Mouse (Mus musculus): ENCODE data around the gene Ost4. TPM values are rescaled to one million over a fixed set of nuclear protein-coding genes. Genes with fewer than 3 reads are reported as not detected.

Ost4 gene
- polyA plus RNA-seq (2012; rRNA removed; ENCODE audit: low replicate concordance), result 171 and 178 TPM in 2 replicates

DNA sequence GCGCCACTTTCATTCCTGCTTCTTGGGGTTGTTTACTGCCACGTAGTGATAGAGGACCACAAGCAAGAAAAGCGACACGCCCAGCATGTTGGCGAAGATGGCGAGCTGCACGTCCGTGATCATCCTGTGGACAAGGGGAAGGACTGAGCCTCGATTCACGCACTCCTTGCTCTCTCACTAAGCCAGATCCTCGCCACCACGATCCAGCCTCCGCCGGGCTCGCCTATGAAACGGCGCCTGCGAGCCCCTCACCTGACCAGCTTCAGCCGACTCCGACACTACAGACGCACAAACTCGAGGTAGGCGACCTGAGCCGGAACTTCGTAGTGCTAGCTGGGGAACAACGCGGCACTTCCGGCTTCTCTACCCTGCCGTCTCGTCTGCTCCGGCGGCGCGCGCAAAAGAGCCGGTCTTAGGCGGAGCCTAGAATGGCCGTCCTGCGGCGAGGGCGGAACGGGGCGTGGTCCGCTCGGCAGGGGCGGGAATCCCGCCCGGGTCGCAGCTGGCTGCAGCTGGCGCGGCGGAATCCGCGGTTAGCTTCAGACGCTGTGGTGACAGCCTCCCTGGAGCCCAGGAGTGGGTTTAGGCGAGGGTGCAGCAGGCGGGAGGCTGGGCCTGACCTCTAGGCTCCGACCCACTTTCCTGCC is at the start of gene Ost4:
Gene Ost4 (minus strand): TSS at position 376 of the 647 bp plus-strand sequence.

GRCm38 (mm10) chr5:30944956-30945781 is 37.6 kb upstream of the Ost4 start, which contains the start of gene Cgref1:
Gene Cgref1 (minus strand): TSS chr5:30945591.

GRCm38 (mm10) chr5:30921256-30922033 is 13.9 kb upstream of the Ost4 start, which contains the start of gene Khk:
Gene Khk (plus strand): TSS chr5:30921431.

GRCm38 (mm10) chr5:30913060-30913841 is 5.7 kb upstream of the Ost4 start, which contains the start of gene Emilin1:
Gene Emilin1 (plus strand): TSS chr5:30913402.

GRCm38 (mm10) chr5:30888337-30889087 is 19.1 kb downstream of the Ost4 start, which contains the start of gene Agbl5:
Gene Agbl5 (plus strand): TSS chr5:30888694.

GRCm38 (mm10) chr5:30867712-30868111 is 39.9 kb downstream of the Ost4 start, which contains the start of gene Tmem214:
Gene Tmem214 (plus strand): TSS chr5:30868012.

Other genes starting within 250 kb of the Ost4 start
- 17.1 and 27.2 TPM in 2 replicates for gene Cenpa, start 241.0 kb downstream of the Ost4 start, polyA plus RNA-seq (2012; rRNA removed; ENCODE audit: low replicate concordance)
- gene Dpysl5, start 196.2 kb downstream of the Ost4 start, polyA plus RNA-seq (2012; rRNA removed; ENCODE audit: low replicate concordance), result 1.1 and 1.2 TPM in 2 replicates
- 42.4 and 51.9 TPM in 2 replicates for gene Mapre3, start 93.1 kb downstream of the Ost4 start, polyA plus RNA-seq (2012; rRNA removed; ENCODE audit: low replicate concordance)
- gene Tmem214, start 39.8 kb downstream of the Ost4 start, polyA plus RNA-seq (2012; rRNA removed; ENCODE audit: low replicate concordance), result 94.4 and 99.5 TPM in 2 replicates
- 9.7 and 14.6 TPM in 2 replicates for gene Agbl5, start 19.1 kb downstream of the Ost4 start, polyA plus RNA-seq (2012; rRNA removed; ENCODE audit: low replicate concordance)
- gene Emilin1, start 5.6 kb upstream of the Ost4 start, polyA plus RNA-seq (2012; rRNA removed; ENCODE audit: low replicate concordance), result 27.5 and 46.9 TPM in 2 replicates
- gene Khk, start 13.6 kb upstream of the Ost4 start, polyA plus RNA-seq (2012; rRNA removed; ENCODE audit: low replicate concordance), result 35.7 and 36.4 TPM in 2 replicates
- 1.5 and 2.5 TPM in 2 replicates for gene Cgref1, start 37.8 kb upstream of the Ost4 start, polyA plus RNA-seq (2012; rRNA removed; ENCODE audit: low replicate concordance)
- gene Preb, start 52.6 kb upstream of the Ost4 start, polyA plus RNA-seq (2012; rRNA removed; ENCODE audit: low replicate concordance), result 250 and 344 TPM in 2 replicates
- gene Tcf23, start 60.9 kb upstream of the Ost4 start, polyA plus RNA-seq (2012; rRNA removed; ENCODE audit: low replicate concordance), result 0.10 and 0.11 TPM in 2 replicates
- 125 and 213 TPM in 2 replicates for gene Atraid, start 140.5 kb upstream of the Ost4 start, polyA plus RNA-seq (2012; rRNA removed; ENCODE audit: low replicate concordance)
- 94.2 and 109 TPM in 2 replicates for gene Slc5a6, start 141.1 kb upstream of the Ost4 start, polyA plus RNA-seq (2012; rRNA removed; ENCODE audit: low replicate concordance)
- gene Cad, start 147.0 kb upstream of the Ost4 start, polyA plus RNA-seq (2012; rRNA removed; ENCODE audit: low replicate concordance), result 38.9 and 72.1 TPM in 2 replicates
- 0.07 TPM in 1 of 2 replicates, not detected in the other for gene Dnajc5g, start 198.5 kb upstream of the Ost4 start, polyA plus RNA-seq (2012; rRNA removed; ENCODE audit: low replicate concordance)
- 0.13 and 0.33 TPM in 2 replicates for gene Slc30a3, start 200.4 kb upstream of the Ost4 start, polyA plus RNA-seq (2012; rRNA removed; ENCODE audit: low replicate concordance)
- gene Trim54, start 208.9 kb upstream of the Ost4 start, polyA plus RNA-seq (2012; rRNA removed; ENCODE audit: low replicate concordance), result 0.12 and 58.4 TPM in 2 replicates
- gene Ucn, start 231.0 kb upstream of the Ost4 start, polyA plus RNA-seq (2012; rRNA removed; ENCODE audit: low replicate concordance), result not detected in 2 replicates
- gene Mpv17, start 246.5 kb upstream of the Ost4 start, polyA plus RNA-seq (2012; rRNA removed; ENCODE audit: low replicate concordance), result 108 and 257 TPM in 2 replicates

Data from mammary gland, adult 2 months (tissue).